Mouse (Mus musculus): Measurements from ENCODE around the gene Sncb.

Sncb gene

DNA sequence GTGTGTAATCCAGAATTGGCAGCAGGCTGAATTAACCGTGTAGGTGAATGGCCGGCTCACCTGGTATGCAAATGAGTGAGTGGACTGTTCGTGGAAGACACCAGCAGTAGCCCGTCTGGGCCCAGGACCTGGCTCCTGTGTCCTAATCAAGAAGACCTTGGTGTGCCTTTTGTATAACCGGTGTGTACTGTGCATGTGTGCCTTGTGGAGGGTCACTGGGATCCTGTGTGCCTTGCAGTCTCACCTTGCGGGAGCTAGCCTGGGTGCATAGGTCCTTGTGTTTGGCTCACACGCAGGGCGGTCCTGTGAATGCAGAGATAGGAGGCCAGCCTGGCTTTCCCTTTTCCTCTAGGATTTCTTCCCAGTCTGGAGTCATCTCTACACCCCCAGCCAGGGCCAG is 18.2 kb downstream of the Sncb start:
- no peak for DNase-seq

DNA sequence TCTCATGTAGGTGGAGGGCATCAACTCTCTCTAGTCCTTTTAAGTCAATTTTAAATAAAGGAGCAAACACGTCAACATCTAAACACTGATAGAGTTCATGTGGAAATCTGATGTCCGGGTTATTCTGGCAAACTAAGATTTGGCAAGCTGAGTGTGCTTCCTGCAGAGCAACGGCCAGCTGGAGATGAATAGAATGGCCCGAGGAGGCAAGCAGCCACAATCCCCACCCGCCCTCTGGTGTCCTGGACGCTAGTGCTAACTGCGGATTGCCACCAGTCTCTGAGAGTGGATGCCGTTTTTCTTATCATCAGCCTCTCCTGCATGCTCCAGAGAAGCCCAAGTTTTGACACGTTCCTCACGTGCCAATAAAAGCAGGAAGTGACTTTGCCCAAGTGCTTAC is 19.5 kb downstream of the Sncb start:
- peak; percentile 91 for DNase-seq

DNA sequence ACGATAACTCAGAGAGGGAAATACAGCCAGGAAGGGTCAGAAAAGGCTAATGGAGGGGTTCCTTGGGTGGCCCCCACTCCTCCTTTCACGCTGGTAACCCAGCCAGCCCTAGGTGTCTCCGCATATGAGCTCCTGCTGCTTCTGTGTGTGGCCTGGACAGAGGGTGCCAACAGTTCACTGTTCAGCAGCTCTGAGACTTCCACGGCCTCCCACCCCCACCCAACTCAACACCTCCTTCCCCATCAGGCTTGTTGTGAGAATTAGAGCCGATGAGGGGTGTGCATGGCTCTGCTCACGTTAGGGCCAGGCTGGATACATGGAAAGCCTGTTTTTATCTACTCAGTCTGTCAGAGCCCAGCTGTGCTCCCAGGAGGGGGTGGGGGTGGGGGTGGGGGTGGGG is 20.3 kb downstream of the Sncb start:
- DNase-seq: no peak

DNA sequence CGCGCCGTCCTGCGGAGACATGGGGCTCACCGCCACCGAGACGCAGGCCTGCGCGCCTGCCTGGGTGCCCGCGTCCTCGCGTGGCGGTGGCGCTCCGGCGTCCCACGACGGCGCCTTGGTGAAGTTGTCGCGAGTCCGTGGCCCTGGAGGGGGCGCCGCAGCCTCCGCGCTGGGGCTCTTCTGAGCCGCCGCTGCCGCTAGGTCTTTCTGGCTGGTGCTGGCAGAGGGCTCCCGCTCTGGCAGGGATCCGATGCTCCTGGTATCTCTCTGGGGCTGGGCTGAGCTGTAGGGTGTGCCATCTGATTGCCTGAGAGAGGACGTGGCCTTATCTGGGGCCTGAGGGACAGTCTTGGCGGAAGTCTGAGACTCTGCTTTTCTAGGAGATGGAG is 28.2 kb downstream of the Sncb start:
- DNase-seq: peak; percentile 67

DNA sequence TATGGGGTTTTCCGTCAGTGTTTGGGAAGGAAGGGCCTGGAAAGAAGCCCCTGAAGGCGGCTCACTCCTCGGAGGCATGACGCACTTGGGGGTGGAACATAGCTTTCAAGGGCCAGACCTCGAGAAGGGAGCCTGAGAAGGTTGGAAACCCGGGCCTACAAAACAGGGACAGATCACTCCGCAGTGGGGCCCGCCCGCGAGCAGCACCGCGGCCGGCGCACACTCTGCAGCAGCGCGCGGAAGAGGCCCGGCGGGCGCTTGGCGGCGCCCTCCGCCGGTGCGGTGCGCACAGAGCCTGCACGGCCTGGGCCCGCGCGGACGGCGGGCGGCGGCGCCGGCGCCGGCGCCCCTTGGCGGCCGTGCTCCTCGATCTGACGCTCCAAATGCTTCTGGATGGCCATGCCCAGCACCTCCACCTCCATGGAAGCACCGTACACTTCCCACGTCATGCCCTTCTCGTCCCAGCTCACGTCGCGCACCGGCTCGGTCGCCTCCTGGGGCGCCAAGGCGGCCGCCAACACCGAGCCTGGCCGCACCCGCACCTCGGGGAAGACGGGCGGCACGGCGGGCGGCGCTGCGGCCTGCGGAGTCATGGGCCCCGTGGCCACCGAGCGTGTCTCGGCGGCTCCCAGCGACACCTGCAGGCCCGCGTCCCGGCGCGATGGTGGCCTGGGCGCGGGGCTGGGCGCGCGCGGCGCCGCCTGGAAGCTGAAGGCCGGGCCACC is 28.7 kb downstream of the Sncb start:
- peak; percentile 42 for DNase-seq

DNA sequence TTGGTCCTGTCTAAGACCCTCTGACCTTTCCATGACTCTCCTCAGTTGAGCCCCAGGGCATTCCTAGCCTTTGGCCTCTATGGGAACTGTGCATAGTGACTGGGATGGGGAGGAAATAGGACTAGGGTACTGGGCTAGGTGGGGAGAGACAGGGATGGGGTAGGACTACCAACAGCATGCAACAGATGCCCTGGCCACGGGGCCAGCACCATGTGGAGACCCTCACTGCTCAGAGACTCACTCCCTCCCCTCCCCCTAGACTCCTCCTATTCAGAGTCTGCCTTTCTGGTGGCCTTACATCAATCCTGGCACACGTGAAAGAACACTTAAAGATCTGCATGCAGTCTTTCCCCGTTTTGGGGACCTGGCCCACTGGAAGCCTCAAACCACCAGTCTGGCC is 29.5 kb downstream of the Sncb start:
- peak; percentile 53 for DNase-seq

DNA sequence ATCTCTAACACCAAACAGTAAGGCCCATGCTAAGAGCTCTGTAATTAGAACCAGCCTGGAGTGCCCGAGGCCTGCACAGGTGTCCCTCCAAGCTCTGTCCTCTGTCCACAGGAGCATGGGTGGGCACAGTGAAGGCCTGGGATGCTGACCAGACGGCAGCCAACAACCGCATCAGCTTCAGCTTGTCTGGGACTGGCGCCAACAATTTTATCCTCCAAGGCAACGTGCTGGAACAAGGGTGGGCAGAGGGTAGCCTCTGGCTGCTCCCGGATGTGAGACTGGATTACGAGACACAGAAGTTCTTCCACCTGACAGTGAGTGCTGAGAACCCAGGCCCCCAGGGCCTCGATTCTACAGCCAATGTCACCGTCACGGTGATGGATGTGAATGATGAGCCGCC is 40.3 kb downstream of the Sncb start:
- no peak for DNase-seq

DNA sequence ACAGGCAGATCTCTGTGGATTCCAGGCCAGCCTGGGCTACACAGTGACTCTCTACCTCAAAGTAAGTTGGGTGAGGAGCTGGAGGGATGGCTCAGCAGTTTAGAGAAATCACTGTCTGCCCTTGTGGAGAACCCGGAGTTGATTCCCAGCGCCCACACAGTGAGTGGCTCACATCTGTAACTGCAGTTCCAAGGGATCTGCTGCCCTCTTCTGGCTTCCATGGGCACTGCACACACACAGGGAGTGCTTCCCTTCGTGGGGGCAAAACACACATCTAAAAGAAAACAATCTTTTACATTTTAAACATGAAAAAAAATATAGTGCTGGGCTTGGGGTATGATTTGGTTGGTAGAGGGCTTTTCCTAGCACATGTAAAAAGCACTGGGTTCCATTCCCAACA is 43.3 kb downstream of the Sncb start:
- no peak for DNase-seq

DNA sequence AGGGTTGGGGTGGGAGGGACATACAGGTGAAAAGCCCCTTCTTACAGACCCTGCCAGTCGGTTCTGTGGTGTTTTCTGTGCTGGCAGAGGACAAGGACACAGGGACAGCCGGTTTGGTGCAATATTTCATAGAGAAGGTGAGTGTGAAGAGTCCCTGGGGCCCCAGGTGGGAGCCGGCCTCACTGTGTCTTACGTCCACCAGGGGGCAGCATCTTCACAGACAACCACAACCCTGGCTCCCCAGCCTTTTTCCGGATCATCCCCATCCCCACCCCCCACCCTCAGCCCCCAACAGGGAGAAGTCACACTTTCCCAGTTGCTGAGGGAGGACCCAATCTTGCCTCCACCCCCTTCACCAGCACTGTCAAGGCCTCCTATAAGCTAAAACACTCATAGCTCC is 49.5 kb downstream of the Sncb start:
- peak; percentile 81 for DNase-seq

DNA sequence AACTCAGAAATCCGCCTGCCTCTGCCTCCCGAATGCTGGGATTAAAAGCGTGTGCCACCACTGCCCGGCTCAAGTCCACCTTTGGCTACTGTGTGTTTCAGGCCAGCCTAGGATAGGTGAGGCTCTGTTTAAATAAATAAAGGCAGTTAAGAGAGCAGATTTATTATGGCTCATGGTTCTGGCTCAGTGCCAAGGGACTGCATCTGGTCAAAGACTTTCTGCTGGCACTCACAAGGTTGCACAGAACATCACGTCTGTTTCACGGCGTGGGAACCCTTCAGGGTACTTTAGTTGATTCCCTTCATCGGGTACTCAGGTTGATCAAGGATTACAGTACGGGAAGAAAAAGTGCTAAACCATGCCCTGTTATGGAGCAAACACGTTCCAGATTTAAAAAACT is 51.4 kb downstream of the Sncb start:
- no peak for DNase-seq

DNA sequence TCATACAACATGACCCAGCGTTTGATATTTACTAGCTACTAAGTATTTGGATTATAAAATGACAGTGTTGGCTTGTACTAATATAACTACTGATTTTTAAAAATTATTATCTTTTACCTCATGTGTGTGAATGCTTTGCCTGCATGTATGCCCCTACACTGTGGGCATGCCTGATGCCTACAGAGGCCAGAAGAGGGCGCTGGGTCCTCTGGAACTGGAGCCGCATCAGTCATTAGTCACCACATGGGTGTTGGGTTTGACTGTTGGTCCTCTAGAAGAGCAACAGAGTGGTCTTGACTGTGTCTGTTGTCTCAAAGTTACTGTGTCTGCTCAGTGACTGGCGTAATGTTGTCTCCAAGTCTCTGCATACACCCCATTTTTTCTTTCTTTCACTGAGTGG is 52.0 kb downstream of the Sncb start:
- DNase-seq: no peak

DNA sequence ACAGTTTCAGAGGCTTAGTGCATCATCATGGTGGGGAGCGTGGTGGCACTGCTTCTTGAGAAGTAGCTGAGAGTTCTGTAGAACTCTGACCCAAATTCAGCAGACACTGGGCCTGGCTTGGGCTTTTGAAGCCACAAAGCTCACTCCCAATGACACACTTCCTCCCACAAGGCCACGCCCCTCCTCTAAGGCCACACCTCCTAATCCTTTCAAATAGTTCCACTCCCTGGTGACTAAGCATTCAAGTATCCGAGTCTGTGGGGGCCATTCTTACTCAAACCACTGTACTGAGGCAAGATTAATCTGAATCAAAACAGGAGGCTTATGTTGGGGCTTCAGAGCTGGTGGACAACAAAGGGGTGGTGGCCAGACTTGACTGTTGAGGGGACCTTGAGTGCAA is 55.5 kb downstream of the Sncb start:
- DNase-seq: no peak
